Mouse (Mus musculus): ENCODE results near the gene Arid2.
"Not testable (repeated sequence)": the region's sequence is repeated elsewhere in the genome, so short reads cannot be mapped to it uniquely, and the experiment has no call there.

Gene Arid2

DNA sequence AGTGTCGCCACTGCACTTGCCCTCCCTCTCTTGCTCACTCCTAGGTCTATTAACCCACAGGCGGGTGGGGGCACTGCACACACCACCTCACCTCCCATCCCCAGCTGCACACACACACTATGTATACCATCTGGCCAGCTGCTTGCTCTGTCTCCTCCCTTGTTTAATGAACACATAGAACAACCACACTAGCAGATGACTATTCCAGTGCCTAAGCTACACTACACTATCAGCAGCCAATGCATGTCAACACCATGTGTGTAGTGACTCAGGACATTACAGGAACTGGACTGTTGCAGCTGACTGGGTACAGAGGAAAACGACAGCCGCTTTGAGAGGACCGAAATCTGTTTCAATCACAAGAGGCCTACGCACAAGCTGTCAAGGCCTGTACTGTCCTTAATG, 121.4 kb downstream of the Arid2 start:
- no peak for DNase-seq (ENCODE audit: low read depth, low spot score)

DNA sequence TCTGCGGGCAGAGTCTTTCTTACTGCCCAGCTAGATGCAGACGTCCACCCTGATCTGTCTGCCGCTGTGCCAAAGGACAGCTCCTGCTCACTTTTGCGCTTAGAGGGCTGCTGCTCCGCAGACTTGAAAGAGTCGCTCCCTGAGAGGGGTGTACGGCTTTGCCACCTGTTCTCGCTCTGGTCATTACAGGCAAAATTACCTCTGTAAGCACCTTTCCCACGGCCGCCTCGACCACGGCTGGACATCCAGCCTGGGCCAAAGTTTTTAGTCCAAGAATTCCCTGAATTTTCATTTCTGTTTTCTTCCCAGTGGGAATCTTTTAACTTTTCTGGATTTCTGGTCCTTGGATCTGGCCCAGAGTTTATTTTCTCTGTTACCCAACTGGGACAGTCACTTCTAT, 130.8 kb downstream of the Arid2 start:
- no peak for DNase-seq (ENCODE audit: low read depth, low spot score)

DNA sequence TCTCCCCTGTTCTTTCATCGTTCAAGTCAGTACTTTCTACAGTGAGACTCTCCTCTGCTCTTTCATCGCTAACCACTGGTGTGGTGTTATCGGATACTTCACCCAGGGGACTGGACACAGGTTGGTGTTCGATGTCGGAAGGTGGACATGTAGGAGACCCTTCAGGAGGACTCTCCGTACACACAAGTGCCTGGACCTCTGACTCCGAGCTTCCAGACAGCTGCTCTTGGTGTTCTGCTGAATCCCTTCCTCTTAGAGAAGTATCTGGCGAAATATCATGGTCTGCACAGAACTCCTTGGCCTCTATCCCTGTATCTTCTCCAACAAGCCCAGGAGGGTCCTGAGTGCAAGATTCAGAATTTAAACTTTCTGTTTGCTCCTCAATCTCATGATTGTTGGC, 132.6 kb downstream of the Arid2 start:
- no peak for DNase-seq (ENCODE audit: low read depth, low spot score)

DNA sequence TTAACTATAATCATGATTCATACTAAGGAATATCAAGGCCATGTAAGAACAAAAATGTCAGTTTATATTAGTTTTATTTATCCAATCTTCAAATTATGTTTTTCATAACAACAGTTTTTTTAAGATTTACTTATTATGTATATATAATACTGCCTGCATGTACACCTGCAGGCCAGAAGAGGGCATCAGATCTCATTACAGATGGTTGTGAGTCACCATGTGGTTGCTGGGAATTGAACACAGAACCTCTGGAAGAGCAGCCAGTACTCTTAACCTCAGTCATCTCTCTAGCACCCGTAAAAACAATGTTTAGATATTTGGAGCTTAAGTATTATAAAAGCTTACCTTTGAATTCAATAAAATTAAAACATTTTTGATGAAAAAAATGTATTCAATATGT, 146.9 kb downstream of the Arid2 start:
- no peak for DNase-seq (ENCODE audit: low read depth, low spot score)

DNA sequence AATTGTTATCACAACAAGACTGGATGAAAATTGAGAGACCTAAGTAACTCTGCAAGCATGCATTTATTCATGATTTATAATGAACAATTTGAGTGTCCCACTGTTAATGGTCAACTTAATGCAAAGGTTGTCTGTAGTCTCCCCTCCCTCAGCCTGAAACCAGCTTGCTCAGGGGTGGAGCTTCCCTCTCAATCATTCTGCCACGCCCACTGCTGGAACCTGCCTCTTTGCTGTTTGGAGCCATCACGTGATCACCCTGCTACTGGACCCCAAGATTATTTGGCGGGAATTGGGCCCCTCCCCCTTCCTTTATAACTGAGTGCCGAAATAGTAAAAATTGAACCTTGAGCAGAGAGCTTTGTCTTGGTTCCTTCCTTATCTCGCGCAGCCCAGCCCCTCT, 154.2 kb downstream of the Arid2 start:
- DNase-seq (ENCODE audit: low read depth, low spot score) = not testable (repeated sequence)

DNA sequence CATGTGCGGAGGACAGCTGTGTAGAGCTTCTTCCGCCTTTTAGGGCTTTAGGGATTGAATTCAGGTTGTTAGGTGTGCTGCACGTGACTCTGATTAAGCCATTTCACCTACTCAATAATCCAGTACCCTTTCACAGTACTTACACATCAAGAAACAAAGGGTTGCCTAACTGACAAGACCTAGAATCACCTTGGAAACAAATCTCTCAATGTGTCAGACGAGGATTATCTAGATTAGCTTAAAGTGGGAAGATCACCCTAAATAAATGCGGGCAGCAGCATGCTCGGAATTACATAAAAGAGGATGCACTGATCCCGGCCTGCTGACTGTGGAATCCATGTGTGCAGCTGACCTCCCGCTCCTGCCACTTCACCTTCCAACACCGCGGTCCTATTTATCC, 159.5 kb downstream of the Arid2 start:
- no peak for DNase-seq (ENCODE audit: low read depth, low spot score)

DNA sequence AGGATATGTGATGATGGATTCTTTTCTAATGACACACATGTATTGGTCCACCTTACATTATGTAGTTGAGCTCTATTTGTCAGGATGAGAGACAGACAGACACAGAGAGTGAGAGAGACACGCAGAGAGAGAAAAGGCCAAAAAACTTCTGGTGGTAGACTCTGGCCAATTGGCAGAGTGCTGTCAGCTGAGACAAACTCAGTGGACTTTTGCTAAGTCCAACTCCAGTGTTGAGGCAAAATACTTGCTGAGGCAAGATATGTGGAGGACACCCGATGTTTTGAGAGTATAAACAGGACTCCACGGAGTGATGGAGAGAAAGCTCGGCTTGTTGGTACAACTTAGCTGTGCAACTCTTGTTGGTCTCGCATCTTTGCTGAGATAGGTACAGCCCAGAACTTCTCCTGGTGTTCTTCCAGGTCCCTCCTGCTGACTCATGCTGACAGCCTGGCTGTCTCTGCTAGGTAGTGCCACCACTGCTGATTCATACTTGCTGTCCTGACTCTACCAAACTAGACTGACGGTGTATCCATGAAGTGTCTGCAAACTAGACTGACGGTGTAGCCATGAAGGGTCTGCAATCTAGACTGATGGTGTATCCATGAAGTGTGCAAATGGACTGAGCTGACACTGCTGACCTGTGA, 161.5 kb downstream of the Arid2 start:
- peak; percentile 74 for DNase-seq (ENCODE audit: low read depth, low spot score)

DNA sequence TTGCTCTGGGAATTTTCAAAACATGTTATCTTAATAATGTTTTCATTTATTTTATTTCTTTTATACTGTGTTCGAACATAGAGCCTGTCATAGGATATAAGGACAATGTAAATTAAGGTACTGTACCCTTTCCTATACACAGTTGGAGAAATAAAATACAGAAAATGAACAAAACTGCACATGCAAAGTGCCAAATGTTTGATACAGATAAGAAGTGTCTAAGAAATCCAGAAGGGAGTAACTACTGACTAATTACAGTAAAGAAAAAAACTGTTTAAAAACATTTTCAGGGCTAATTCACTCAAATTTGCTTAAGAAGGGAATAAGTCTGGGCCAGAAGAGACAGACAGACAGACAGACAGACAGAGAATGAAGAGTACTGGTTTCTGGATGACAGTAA, 166.0 kb downstream of the Arid2 start:
- no peak for DNase-seq (ENCODE audit: low read depth, low spot score)

Data from c-Kit-negative CD71-positive TER-119-positive erythroid progenitor cells, embryonic 14.5 days (primary cell).